Mouse (Mus musculus) midbrain, embryonic 11.5 days (tissue): ENCODE data around the gene Zfp784. TPM values are rescaled to one million over a fixed set of nuclear protein-coding genes. Genes with fewer than 3 reads are reported as not detected.

Experiments used
- ATAC-seq: fragments of 200-750 bp; cut with Nextera tagmentation; 2 replicates; pipeline ENCODE4 v1.8.0; 2017; ENCODE audit warnings: moderate TSS enrichment, moderate library complexity; ENCODE audit not compliant: low FRiP score
- DNase-seq: peaks from one replicate; pipeline ENCODE4 v3.0.0; 2015; ENCODE audit warnings: low spot score; ENCODE audit errors: missing footprints
- H3K27ac ChIP-seq: fragments of 300-500 bp; sonication (generic); 2 replicates; pipeline ENCODE4 v1.5.1; 2014; ENCODE audit warnings: low read depth, low read length
- H3K27me3 ChIP-seq: fragments of 300-500 bp; sonication (generic); 2 replicates; pipeline ENCODE4 v1.6.1; 2014; ENCODE audit warnings: mild to moderate bottlenecking, low read length, moderate library complexity, mixed read lengths; ENCODE audit not compliant: control insufficient read depth, insufficient read depth
- H3K36me3 ChIP-seq: fragments of 300-500 bp; sonication (generic); 2 replicates; pipeline ENCODE4 v1.6.1; 2014; ENCODE audit warnings: mild to moderate bottlenecking, low read length, moderate library complexity, mixed read lengths; ENCODE audit not compliant: control insufficient read depth, insufficient read depth
- H3K4me1 ChIP-seq: fragments of 300-500 bp; sonication (generic); 2 replicates; pipeline ENCODE4 v1.6.1; 2014; ENCODE audit warnings: low read length; ENCODE audit not compliant: control insufficient read depth, insufficient read depth
- H3K4me2 ChIP-seq: fragments of 300-500 bp; sonication (generic); 2 replicates; pipeline ENCODE4 v1.6.1; 2014; ENCODE audit warnings: mild to moderate bottlenecking, moderate library complexity
- H3K4me3 ChIP-seq: fragments of 300-500 bp; sonication (generic); 2 replicates; pipeline ENCODE4 v1.5.1; 2014; ENCODE audit warnings: low read depth, low read length
- H3K9ac ChIP-seq: fragments of 300-500 bp; sonication (generic); 2 replicates; pipeline ENCODE4 v1.6.1; 2014; ENCODE audit warnings: low read length
- H3K9me3 ChIP-seq: fragments of 300-500 bp; sonication (generic); 2 replicates; pipeline ENCODE4 v1.6.1; 2016; ENCODE audit warnings: low read length; ENCODE audit not compliant: control insufficient read depth
- WGBS: fragments of 180-500 bp; shearing (Covaris S2); extraction: QIAGEN DNeasy Blood & Tissue Kit; methylation state at CpG from one replicate; pipeline ENCODE4 v1.1.7; 2014; 5-methylcytosine and 5-hydroxymethylcytosine counted together
- polyA plus RNA-seq: library from polyadenylated mRNA; unstranded; fragments of >200 nt; fragmentation: Nextera tagmentation; extraction: Ambion mirVana; gene quantifications from 2 replicates; pipeline ENCODE4 v1.2.1, GENCODE M21; 2014

Zfp784 gene
- polyA plus RNA-seq, 1 experiment from 2014 or later: 3.3 TPM

GRCm38 (mm10) chr7:5036136-5036535, 2.1 kb downstream of the Zfp784 start:
- H3K27me3 ChIP-seq: no peaks in the 10 kb centered on the region
- H3K9ac ChIP-seq: no peak overlapping the region
- no peak for ATAC-seq
- H3K4me1 ChIP-seq: peaks cover 8% of the 10 kb centered on the region
- DNase-seq: no peak
- H3K36me3 ChIP-seq: peaks cover 39% of the 10 kb centered on the region
- peaks cover 8% of the 10 kb centered on the region for H3K9me3 ChIP-seq
- no peak overlapping the region for H3K4me2 ChIP-seq
- WGBS: 93% methylated on average over 9 of the region's 9 CpGs
- no peak overlapping the region for H3K27ac ChIP-seq
- no peak overlapping the region for H3K4me3 ChIP-seq

GRCm38 (mm10) chr7:5035628-5036027, 2.6 kb downstream of the Zfp784 start:
- DNase-seq: no peak
- Histone ChIP-seq H3K9ac (no peak overlapping the region), H3K27me3 (no peaks in the 10 kb centered on the region), H3K27ac (no peak overlapping the region), H3K4me2 (no peak overlapping the region), H3K4me1 (peaks cover 8% of the 10 kb centered on the region), H3K9me3 (peaks cover 13% of the 10 kb centered on the region), H3K4me3 (no peak overlapping the region), H3K36me3 (peaks cover 43% of the 10 kb centered on the region)
- WGBS: 96% methylated on average over 17 of the region's 17 CpGs
- ATAC-seq: no peak

DNA sequence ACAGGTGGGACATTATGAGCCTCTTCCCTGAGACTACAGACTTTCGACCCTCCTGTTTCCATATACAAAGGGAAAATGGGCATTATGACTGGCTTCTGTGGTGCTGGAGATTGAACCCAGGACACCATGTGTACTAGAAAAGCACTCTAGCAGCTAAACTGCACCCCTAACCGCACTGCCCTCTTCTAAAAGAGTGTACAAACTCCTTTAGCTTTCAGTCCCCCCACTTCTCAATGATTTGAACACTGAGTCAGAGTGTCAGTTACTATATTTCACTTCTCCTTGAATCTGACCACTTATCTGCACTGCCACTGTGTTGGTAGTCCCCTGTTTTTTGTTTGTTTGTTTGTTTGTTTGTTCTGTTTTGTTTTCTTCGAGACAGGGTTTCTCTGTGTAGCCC, 4.4 kb downstream of the Zfp784 start, which contains the start of gene 4632433K11Rik:
Gene 4632433K11Rik (plus strand): TSS at position 301 of the 400 bp plus-strand sequence.
- ATAC-seq (no peak), DNase-seq (no peak)
- H3K36me3 ChIP-seq: peaks cover 61% of the 10 kb centered on the region
- no peak within 1 kb of the TSS for H3K4me2 ChIP-seq
- 89% methylated on average over 3 of the region's 3 CpGs for WGBS
- peaks cover 5% of the 10 kb centered on the region for H3K4me1 ChIP-seq
- no peak within 1 kb of the TSS for H3K4me3 ChIP-seq
- H3K9ac ChIP-seq: no peak within 1 kb of the TSS
- no peak within 1 kb of the TSS for H3K27ac ChIP-seq
- peaks cover 28% of the 10 kb centered on the region for H3K9me3 ChIP-seq
- no peaks in the 10 kb centered on the region for H3K27me3 ChIP-seq

- H3K9me3 ChIP-seq: peaks cover 28% of the 10 kb centered on the region
- no peak overlapping the region for H3K4me3 ChIP-seq
- DNase-seq (no peak), ATAC-seq (no peak)
- no peaks in the 10 kb centered on the region for H3K27me3 ChIP-seq
- H3K4me2 ChIP-seq: no peak overlapping the region
- H3K4me1 ChIP-seq: no peaks in the 10 kb centered on the region
- no peak overlapping the region for H3K9ac ChIP-seq
- H3K36me3 ChIP-seq: peaks cover 66% of the 10 kb centered on the region
- WGBS: 79% methylated on average over 46 of the region's 46 CpGs
- H3K27ac ChIP-seq: no peak overlapping the region
Observed at GRCm38 (mm10) chr7:5031496-5031895, 6.8 kb downstream of the Zfp784 start.

DNA sequence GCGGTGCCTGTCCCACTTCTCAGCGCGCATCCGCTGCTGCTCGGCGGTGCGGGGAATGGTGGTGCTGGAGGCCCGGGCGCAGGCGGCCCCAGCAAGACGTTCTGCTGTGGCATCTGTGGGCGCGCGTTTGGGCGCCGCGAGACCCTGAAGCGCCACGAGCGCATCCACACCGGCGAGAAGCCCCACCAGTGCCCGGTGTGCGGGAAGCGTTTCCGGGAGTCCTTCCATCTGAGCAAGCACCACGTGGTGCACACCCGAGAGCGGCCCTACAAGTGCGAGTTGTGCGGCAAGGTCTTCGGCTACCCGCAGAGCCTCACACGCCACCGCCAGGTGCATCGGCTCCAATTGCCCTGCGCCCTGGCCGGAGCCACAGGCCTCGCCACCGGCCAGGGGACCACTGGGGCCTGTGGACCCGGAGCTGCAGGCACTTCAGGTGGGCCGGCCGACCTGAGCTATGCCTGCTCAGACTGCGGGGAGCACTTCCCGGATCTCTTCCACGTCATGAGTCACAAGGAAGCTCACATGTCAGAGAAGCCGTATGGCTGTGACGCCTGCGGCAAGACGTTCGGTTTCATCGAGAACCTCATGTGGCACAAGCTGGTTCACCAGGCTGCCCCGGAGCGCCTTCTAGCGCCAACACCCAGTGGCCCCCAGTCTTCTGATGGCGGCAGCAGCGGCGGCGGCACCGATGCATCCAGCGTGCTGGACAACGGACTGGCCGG, 7.5 kb downstream of the Zfp784 start:
- Histone ChIP-seq H3K4me1 (no peaks in the 10 kb centered on the region), H3K27me3 (no peaks in the 10 kb centered on the region), H3K4me3 (no peak overlapping the region), H3K4me2 (no peak overlapping the region), H3K36me3 (peaks cover 64% of the 10 kb centered on the region), H3K27ac (no peak overlapping the region), H3K9me3 (peaks cover 28% of the 10 kb centered on the region), H3K9ac (no peak overlapping the region)
- ATAC-seq (0 out of 2 replicates have a peak, but pooled peaks have one; percentile 12), DNase-seq (peak; percentile 75)
- WGBS: 82% methylated on average over 63 of the region's 63 CpGs

GRCm38 (mm10) chr7:5029946-5030345, 8.3 kb downstream of the Zfp784 start:
- DNase-seq (no peak), ATAC-seq (no peak)
- WGBS: 95% methylated on average over 21 of the region's 21 CpGs
- Histone ChIP-seq H3K4me3 (no peak overlapping the region), H3K4me1 (no peaks in the 10 kb centered on the region), H3K27ac (no peak overlapping the region), H3K27me3 (no peaks in the 10 kb centered on the region), H3K4me2 (no peak overlapping the region), H3K9me3 (peaks cover 28% of the 10 kb centered on the region), H3K9ac (no peak overlapping the region), H3K36me3 (peaks cover 62% of the 10 kb centered on the region)

DNA sequence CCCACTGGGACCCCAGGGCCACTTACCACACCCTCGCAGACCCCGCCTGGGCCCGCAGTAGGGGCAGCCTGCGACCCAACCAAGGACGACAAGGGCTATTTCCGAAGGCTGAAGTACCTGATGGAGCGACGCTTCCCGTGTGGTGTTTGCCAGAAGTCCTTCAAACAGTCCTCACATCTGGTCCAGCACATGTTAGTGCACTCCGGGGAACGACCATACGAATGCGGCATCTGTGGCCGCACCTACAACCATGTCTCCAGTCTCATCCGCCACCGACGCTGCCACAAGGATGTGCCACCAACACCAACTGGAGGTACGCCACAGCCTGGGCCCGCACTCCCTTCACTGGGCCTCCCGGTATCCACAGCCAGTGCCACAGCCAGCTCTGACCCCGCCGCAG, 8.7 kb downstream of the Zfp784 start:
- H3K27ac ChIP-seq: no peak overlapping the region
- H3K4me3 ChIP-seq: no peak overlapping the region
- no peak overlapping the region for H3K9ac ChIP-seq
- WGBS: 95% methylated on average over 22 of the region's 22 CpGs
- DNase-seq (no peak), ATAC-seq (0 out of 2 replicates have a peak, but pooled peaks have one; percentile 7)
- peaks cover 59% of the 10 kb centered on the region for H3K36me3 ChIP-seq
- H3K4me2 ChIP-seq: no peak overlapping the region
- no peaks in the 10 kb centered on the region for H3K27me3 ChIP-seq
- H3K4me1 ChIP-seq: no peaks in the 10 kb centered on the region
- H3K9me3 ChIP-seq: peaks cover 28% of the 10 kb centered on the region

DNA sequence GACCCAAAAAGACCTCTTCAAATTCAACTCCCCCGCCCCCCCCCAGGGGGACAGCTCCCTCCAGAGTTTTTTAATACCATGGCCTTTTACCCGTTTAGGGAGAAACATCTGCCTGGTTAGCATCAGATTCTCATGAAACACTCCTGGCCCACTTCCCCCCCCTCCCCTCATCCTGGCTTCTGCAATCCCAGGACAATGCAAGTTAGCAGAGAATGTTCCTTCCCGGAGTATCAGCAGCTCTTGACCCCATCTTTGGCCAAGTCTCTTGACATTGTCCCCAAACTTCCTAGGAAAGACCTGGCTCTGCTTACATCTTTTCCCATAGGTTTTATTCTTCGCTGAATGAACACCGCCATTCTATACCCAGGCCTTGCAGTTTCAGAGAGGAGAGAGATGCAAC, 17.0 kb downstream of the Zfp784 start:
- no peak for ATAC-seq
- H3K9ac ChIP-seq: peak overlapping the region; percentile 98
- H3K27me3 ChIP-seq: no peaks in the 10 kb centered on the region
- DNase-seq: peak; percentile 82
- no peak overlapping the region for H3K27ac ChIP-seq
- 46% methylated on average over 5 of the region's 5 CpGs for WGBS
- peak overlapping the region; percentile 83 for H3K4me2 ChIP-seq
- H3K9me3 ChIP-seq: no peaks in the 10 kb centered on the region
- peak overlapping the region; percentile 87 for H3K4me3 ChIP-seq
- peaks cover 8% of the 10 kb centered on the region; the same call in 1 of the 2 replicates for H3K4me1 ChIP-seq
- no peaks in the 10 kb centered on the region; the same call in 1 of the 2 replicates for H3K36me3 ChIP-seq

- peak; percentile 5; the same call in 1 of the 2 replicates for ATAC-seq
- Histone ChIP-seq H3K9me3 (no peaks in the 10 kb centered on the region), H3K4me3 (peak overlapping the region; percentile 87), H3K27me3 (no peaks in the 10 kb centered on the region), H3K4me2 (peak overlapping the region; percentile 83), H3K4me1 (peaks cover 8% of the 10 kb centered on the region; the same call in 1 of the 2 replicates), H3K36me3 (no peaks in the 10 kb centered on the region; the same call in 1 of the 2 replicates), H3K9ac (peak overlapping the region; percentile 98), H3K27ac (peak overlapping the region; percentile 85)
- no peak for DNase-seq
- WGBS: 0% methylated on average over 15 of the region's 15 CpGs
Observed at GRCm38 (mm10) chr7:5020685-5021084, 17.6 kb downstream of the Zfp784 start.
